Comparison of ENCODE assay signal across 14 mouse cellular contexts in genomic region chr16:72239631-72240030, GRCm38 (mm10).
A peak's percentile ranks its signal among the peaks of the same experiment; 100 is the strongest.
DNase-seq lines count a peak whose midpoint lies in the region.
"Had no signal": no experiment of that assay in that cellular context is flagged by ENCODE, and none has a peak within 500 bp of the region (broad histone marks: within the 10 kb centered on the region; RNA-seq: fewer than 3 reads in every experiment).

No protein-coding gene starts in this region.

- peak; percentile 22 to 81 for DNase-seq in adrenal gland, adult (ENCODE audit: inconsistent age in 2 of 2, low spot score in 1 of 2)
- no peak for DNase-seq in adrenal gland, postnatal 4 days (ENCODE audit: low spot score in 2 of 2)
- DNase-seq in ovary, postnatal 36 days (ENCODE audit: low spot score): peak; percentile 15
- DNase-seq in ovary, postnatal 10 days (ENCODE audit: low spot score): no peak
- peak; percentile 27 for DNase-seq in embryo, embryonic 11 days
- DNase-seq in urinary bladder, adult 18-20 months (ENCODE audit: low spot score in 2 of 2): no peak
- no peak for DNase-seq in lung, postnatal 14 days
- DNase-seq: cerebellum, adult 2 months; cerebellum, postnatal 10 days; gastrocnemius, adult 2 months; gastrocnemius, postnatal 36 days; heart, adult 11 months; heart, postnatal 36 days; kidney, adult 2 months had no signal

Comparison
In these comparisons a context has a peak if more than half of its experiments do, and no peak if none do; other contexts are left out.
1. DNase-seq: peak in adrenal gland, adult (2 of 2), ovary, postnatal 36 days (single experiment) and embryo, embryonic 11 days (single experiment); none in adrenal gland, postnatal 4 days (0 of 2), ovary, postnatal 10 days (single experiment), urinary bladder, adult 18-20 months (0 of 2) and lung, postnatal 14 days (single experiment).